Mouse (Mus musculus) duodenum, adult 2 months (tissue): ENCODE measurements around the gene Zfp568. TPM values are rescaled to one million over a fixed set of nuclear protein-coding genes. Genes with fewer than 3 reads are reported as not detected.

ENCODE experiments used
- polyA plus RNA-seq: library from polyadenylated mRNA; depleted of rRNA; stranded (reverse); fragments of >200 nt; gene quantifications from 2 replicates; pipeline ENCODE4 v1.2.3, GENCODE M21; 2012; ENCODE audit warnings: low replicate concordance; rRNA removed

Gene Zfp568
- polyA plus RNA-seq: 1.5 and 1.6 TPM in 2 replicates

DNA sequence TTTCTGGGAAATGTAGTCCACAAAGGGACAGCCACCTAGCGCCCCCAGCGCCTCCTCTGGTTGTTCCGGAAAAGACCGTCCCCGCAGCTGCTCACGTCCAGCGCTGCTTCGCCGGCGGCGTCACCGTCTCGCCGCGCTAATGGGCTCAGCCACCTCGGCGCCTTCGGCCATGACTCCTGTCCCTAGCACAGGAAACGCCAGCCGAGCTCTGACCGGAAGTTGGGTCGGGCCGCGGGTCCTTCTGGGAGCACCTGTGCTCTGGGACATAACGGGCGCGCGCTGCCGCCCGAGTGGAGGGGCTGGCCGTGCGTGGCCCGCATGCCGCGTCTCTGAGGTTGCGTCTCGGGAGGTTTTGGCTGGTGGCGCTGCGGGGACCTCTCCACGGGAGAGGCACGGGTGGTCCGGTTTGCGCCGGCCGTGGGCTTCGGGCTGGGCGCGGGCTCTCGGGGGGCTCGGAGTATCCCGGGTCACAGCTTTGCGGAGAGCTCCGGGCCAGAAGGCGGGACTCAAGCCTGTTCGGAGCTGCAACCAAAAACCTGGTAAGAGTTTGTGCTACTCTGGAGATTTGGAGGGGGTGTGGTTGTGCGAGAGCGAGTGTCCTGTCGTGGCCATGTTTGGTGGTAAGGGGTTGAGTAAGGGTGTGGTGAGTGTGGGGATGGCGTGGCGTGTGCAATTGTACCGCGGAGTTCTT lies at the start of gene Zfp568:
Gene Zfp568 (plus strand): TSS at position 266 of the 691 bp plus-strand sequence.

DNA sequence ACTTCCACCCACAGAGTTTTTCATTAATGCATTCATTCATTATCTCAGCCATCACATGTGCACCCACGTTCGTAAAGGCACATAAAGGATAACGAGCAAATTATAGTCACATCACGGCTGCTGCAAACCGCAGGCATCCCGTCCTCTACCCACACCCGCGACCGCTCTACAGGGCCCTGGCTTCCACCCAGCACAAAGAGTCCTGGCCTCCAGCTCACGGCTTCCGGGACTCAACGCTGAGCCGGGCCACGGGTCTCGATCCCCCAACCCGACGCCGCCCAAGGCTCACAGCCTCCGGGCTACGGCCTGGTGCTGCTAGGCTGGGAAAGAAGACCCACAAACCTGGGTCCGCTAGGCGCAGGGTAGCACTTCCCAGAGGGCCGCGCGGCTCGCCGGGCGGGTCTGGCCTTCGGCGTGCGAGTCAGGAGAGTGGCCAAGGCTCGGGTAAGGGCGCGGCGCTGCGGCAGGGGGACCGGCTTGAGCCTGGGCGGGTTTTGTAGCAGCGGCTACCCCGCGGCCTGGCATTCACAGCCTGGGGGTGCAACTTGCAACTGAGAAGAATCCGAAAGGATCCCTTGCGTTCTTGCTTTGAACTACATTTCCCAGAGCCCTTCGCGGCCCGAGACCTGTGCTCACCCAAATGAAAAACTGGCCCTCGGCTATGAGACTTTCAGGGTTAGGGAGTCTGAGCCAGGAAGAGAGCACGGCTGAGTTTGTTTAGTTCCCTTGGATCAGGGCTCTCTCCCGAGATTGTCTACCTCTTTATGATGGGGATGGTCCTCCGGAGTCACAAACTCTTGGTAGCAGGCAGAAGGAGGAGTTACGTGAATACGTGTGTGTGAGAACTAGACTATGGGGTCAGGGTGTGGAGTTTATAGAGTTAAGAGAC lies 30.0 kb upstream of the Zfp568 start, which contains the start of gene Zfp74:
Gene Zfp74 (minus strand): TSS at position 577 of the 889 bp plus-strand sequence.

DNA sequence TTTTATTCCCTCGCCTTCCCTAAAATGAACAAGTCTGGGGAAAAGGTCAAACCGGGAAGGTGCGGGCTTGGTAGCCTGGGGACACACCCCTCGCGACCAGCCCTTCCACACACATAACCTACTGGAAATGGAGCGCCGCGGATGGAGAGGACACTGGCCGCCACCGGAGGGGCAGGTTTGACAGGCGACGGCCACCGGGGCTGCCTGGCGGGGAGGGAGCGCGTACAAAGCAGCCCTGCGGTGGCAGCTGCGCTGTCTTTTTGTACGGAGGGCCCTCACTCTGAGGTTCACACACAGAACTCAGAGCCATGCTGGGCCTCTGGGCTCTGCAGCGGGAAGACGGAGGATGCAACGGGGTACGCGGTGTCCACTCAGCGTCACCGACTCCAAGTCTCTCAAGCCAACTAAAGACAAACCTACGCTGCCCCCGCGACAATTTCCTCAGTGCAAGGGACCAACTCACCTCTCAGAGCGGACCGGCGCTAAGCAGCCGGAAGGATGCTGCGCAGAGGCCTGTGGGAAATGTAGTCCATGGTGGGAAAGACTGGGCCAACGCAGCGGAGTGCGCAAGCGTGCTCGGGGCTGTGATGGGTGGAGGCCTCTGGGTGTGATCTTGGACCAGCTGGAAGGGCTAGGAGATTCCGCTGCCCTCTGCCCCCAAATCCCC lies 67.3 kb downstream of the Zfp568 start, which contains the start of gene Zfp14:
Gene Zfp14 (minus strand): TSS at position 499 of the 667 bp plus-strand sequence.

DNA sequence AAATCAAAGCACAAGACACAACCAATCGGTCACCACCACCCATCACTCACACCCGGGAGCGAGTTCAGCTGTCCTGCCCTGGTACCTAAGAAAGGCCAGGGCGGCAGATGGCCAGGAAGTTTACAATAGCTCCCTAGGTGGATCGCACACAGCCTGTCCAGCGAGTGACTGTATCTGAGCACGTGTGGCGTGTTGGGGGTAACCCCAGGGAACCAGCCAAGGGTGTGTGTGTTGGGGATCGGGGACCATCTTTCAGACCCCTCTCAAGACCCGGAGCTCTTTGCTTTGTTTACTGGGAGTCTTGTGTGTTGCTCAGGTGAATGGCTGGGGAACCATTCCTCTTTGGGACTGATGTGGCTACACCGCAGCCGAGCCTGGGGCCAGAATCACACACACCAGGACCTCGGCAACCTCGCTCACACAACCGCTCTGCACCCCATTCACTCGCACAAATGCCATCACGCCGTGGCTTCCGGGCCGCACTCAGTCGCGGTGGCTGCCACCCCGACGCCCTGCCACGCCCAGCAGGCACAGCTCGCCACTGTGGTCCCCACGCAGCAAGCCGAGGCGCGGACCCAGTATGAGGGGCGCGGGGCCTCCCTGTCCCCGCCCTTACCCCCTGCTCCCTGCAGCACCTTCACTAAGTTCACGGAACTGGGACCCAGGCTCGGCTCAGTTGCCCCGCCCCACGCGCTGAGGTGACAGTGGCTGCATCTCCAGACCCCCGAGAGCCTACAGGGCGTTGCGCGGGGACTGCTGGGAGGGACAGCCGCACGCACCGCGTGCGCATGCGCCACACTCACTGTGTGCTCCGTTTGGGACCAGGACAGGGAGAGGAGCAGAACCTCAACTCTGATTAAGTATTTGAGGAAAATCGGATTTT lies 88.6 kb downstream of the Zfp568 start, which contains the start of gene Zfp82:
Gene Zfp82 (minus strand): TSS at position 755 of the 883 bp plus-strand sequence.

Other genes with a start within 250 kb of the Zfp568 start
- gene Zfp84, start 215.4 kb upstream of the Zfp568 start, polyA plus RNA-seq: 0.63 and 0.84 TPM in 2 replicates
- gene Zfp30, start 200.0 kb upstream of the Zfp568 start, polyA plus RNA-seq: 0.36 and 0.96 TPM in 2 replicates
- 0.33 and 0.46 TPM in 2 replicates for gene Zfp790, start 167.8 kb upstream of the Zfp568 start, polyA plus RNA-seq
- gene Zfp940, start 130.3 kb upstream of the Zfp568 start, polyA plus RNA-seq: 0.06 and 0.07 TPM in 2 replicates
- 0.07 and 0.12 TPM in 2 replicates for gene Zfp420, start 124.0 kb upstream of the Zfp568 start, polyA plus RNA-seq
- gene Zfp27, start 77.4 kb upstream of the Zfp568 start, polyA plus RNA-seq: 0.76 and 0.89 TPM in 2 replicates
- 0.04 and 0.12 TPM in 2 replicates for gene Zfp383, start 75.7 kb upstream of the Zfp568 start, polyA plus RNA-seq
- 0.06 and 4.0 TPM in 2 replicates for gene Zfp74, start 29.9 kb upstream of the Zfp568 start, polyA plus RNA-seq
- gene Zfp14, start 67.4 kb downstream of the Zfp568 start, polyA plus RNA-seq: 0.19 and 0.42 TPM in 2 replicates
- 0.07 TPM in 1 of 2 replicates, not detected in the other for gene Zfp82, start 88.9 kb downstream of the Zfp568 start, polyA plus RNA-seq
- 0.14 TPM in 1 of 2 replicates, not detected in the other for gene Gm26920, start 106.5 kb downstream of the Zfp568 start, polyA plus RNA-seq
- gene Zfp566, start 106.6 kb downstream of the Zfp568 start, polyA plus RNA-seq: 0.65 and 0.99 TPM in 2 replicates
- gene Zfp260, start 110.8 kb downstream of the Zfp568 start, polyA plus RNA-seq: 3.1 and 6.6 TPM in 2 replicates
- gene Zfp382, start 138.0 kb downstream of the Zfp568 start, polyA plus RNA-seq: 0.23 TPM in 1 of 2 replicates, not detected in the other
- 1.4 and 1.6 TPM in 2 replicates for gene Zfp146, start 185.8 kb downstream of the Zfp568 start, polyA plus RNA-seq
- 40.1 and 164 TPM in 2 replicates for gene Cox7a1, start 200.2 kb downstream of the Zfp568 start, polyA plus RNA-seq
- gene Capns1, start 214.9 kb downstream of the Zfp568 start, polyA plus RNA-seq: 492 and 665 TPM in 2 replicates
- gene Polr2i, start 248.0 kb downstream of the Zfp568 start, polyA plus RNA-seq: 76.0 and 78.7 TPM in 2 replicates
- 23.6 and 33.8 TPM in 2 replicates for gene Tbcb, start 248.3 kb downstream of the Zfp568 start, polyA plus RNA-seq